Mouse (Mus musculus) brain, embryonic 14.5 days (tissue): ENCODE results near the gene Gm21060. TPM values are rescaled to one million over a fixed set of nuclear protein-coding genes. Genes with fewer than 3 reads are reported as not detected.
"Not testable (repeated sequence)": the region's sequence is repeated elsewhere in the genome, so short reads cannot be mapped to it uniquely, and the experiment has no call there.

Source experiments
- DNase-seq: peaks from one replicate; pipeline ENCODE4 v3.0.0-alpha.2; 2011; ENCODE audit warnings: low read depth
- CTCF ChIP-seq: fragments of 200-500 bp; IDR thresholded peaks from 2 replicates; pipeline ENCODE4 v1.5.1; 2012; ENCODE audit warnings: inconsistent platforms, mild to moderate bottlenecking, moderate library complexity, borderline replicate concordance; ENCODE audit not compliant: insufficient read depth, insufficient read length; ENCODE audit errors: extremely low read depth
- POLR2A ChIP-seq: fragments of 200-500 bp; IDR thresholded peaks from 2 replicates; pipeline ENCODE4 v1.6.1; 2012; ENCODE audit warnings: mild to moderate bottlenecking, inconsistent platforms, borderline replicate concordance; ENCODE audit not compliant: poor library complexity, insufficient read depth, insufficient read length, severe bottlenecking; ENCODE audit errors: extremely low read depth
- polyA plus RNA-seq: library from polyadenylated mRNA; depleted of rRNA; stranded (reverse); fragments of >200 nt; gene quantifications from 2 replicates; pipeline ENCODE4 v1.2.3, GENCODE M21; 2012; rRNA removed

The Gm21060 gene
- polyA plus RNA-seq, 1 experiment: not detected

DNA sequence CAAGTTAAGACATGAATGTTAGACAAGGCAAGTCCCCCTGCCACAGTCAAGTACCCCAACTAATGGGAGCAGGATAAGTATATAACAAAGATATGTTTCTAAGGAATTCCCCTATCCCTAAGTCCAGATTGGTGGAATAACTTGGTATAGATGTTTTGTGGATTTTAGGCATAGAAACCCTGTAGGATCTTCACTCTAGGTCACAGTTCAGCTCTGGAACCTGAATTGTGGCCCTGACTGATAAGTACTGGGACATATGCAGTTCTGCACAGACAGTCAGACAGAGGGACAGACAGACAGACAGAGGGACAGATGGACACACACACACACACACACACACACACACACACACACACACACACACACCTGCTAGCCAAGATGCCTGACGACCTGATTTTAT, 32.6 kb downstream of the Gm21060 start:
- TF ChIP-seq CTCF (no peak), POLR2A (no peak)
- DNase-seq: peak; percentile 60

DNA sequence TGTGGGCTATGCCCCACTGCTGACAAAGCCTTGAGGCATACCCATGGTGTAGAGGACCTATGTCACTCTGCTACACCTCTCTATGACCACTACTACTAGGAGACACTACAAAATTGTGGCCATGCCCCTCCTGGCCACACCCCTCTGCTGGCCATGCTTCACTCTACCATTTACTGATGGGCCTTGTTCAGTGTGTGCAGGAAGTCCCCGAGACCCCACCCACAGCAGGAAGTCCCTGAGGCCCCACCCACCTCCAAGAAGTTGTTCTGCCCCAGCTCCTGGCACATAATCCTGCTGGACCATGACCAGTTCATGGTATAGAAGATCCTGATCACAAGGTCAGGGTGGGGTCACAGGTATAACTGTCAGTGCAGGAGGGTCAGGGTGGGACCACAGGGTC, 35.6 kb downstream of the Gm21060 start:
- no peak for DNase-seq
- TF ChIP-seq POLR2A: no peak
- TF ChIP-seq CTCF: no peak

DNA sequence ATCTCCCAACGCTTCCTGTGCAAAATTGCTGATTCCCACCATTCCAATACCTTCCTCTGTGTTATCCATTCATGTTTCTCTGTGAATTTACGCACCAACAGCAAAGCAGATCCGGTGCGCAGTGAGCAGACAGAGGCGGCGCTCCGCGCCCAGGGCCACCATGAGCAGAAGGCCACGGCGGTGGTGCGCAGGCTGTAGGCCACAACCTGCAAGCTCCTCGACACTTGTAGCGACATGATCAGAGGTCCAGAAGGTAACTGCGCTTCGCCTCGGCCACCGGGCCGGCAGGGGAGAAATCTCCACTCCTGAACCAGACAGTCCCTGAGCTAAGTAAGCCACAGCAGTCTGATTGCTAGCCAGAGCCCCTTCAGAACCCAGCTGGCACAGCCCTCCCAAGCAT, 39.1 kb downstream of the Gm21060 start:
- no peak for TF ChIP-seq POLR2A
- DNase-seq: no peak

DNA sequence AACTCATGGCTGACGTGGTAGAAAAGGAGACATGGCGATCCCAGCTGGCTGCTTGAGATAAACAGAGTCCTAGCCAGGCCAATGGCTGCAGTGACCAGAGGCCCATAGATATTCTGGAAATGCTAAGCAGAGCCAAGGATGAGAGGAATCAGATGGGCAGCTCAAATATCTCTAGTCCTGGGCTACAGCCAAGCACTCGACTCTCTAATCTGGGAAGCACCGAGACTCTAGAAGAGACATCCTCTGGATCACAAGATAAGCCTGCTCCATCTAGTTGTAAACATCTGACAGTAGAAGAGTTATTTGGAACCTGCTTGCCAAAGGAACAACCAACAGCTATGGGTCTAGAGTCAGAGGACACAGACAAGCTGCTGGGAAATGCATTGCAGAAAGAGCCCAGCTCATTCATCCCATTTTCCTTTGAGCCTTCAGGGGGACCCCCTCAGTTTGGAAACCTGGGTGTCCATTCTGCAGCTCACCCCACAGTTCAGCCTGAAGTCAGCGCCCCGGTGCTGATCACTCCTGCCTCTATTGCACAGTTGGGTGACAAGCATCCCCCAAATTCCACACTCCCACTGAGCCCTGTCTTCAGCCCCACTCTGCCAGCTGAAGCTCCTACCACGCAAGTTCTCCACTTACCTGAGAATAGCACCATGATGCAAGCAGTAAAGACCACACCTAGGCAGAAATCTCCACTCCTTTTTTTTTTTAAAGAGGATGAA, 40.5 kb downstream of the Gm21060 start:
- TF ChIP-seq CTCF: no peak
- TF ChIP-seq POLR2A: no peak
- DNase-seq: no peak

DNA sequence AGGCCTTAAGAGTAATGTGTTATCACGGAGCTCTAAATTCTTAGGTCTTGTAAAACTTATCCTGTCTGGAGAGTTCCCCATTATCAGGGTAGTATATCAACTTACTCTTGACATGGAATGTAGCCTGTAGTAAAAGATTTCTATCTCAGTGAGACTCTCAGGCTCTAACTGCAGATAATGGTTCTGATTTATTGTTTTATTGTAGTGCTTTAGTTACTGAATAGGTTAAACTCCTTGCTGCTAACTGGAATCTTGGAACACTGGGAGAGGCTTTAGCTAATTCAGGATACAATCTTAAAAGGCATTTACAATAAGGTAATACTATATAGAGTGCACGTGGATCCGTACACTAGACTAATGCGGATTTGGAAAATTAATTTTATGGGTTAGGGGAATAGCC, 49.5 kb downstream of the Gm21060 start:
- not testable (repeated sequence) for DNase-seq

Other genes with a start within 250 kb of the Gm21060 start
- 21.1 and 22.1 TPM in 2 replicates for gene Zfp950, start 156.2 kb downstream of the Gm21060 start, polyA plus RNA-seq
- 0.04 and 0.07 TPM in 2 replicates for gene Gm7102, start 120.8 kb downstream of the Gm21060 start, polyA plus RNA-seq
- not detected in 2 replicates for gene Gm6020, start 113.2 kb downstream of the Gm21060 start, polyA plus RNA-seq
- gene Csf2ra, start 68.6 kb downstream of the Gm21060 start, polyA plus RNA-seq: 192 and 203 TPM in 2 replicates